10 mouse cellular contexts compared by ENCODE assay signal in genomic region chr2:156005393-156005792, GRCm38 (mm10). TPM values are rescaled to one million over a fixed set of nuclear protein-coding genes. Genes with fewer than 3 reads are reported as not detected.
A peak's percentile ranks its signal among the peaks of the same experiment; 100 is the strongest.
DNase-seq lines count a peak whose midpoint lies in the region; ATAC-seq and TF ChIP-seq lines count a peak whose summit lies in the region.
"Had no signal": no experiment of that assay in that cellular context is flagged by ENCODE, and none has a peak within 500 bp of the region (broad histone marks: within the 10 kb centered on the region; RNA-seq: fewer than 3 reads in every experiment).

No protein-coding gene starts in this region.

- H3K9me3 ChIP-seq in hindbrain, embryonic 11.5 days (ENCODE audit: control insufficient read depth, low read length): no peaks in the 10 kb centered on the region
- no peaks in the 10 kb centered on the region for H3K9me3 ChIP-seq in hindbrain, embryonic 13.5 days
- no peaks in the 10 kb centered on the region for H3K9me3 ChIP-seq in midbrain, postnatal 0 days (ENCODE audit: low read length)
- no peaks in the 10 kb centered on the region for H3K9me3 ChIP-seq in midbrain, embryonic 14.5 days (ENCODE audit: control insufficient read depth, low read length)
- H3K9me3 ChIP-seq: hindbrain, embryonic 12.5 days had no signal

- peaks cover under 1% of the 10 kb centered on the region; the same call in 1 of the 2 replicates for H3K36me3 ChIP-seq in hindbrain, embryonic 11.5 days (ENCODE audit: control insufficient read depth, insufficient read depth, low read length)
- peaks cover 18% of the 10 kb centered on the region for H3K36me3 ChIP-seq in hindbrain, embryonic 13.5 days
- H3K36me3 ChIP-seq in midbrain, postnatal 0 days (ENCODE audit: insufficient read depth, low read length): peaks cover 10% of the 10 kb centered on the region; the same call in 1 of the 2 replicates
- H3K36me3 ChIP-seq in midbrain, embryonic 14.5 days (ENCODE audit: control insufficient read depth, insufficient read depth, low read length): peaks cover 9% of the 10 kb centered on the region
- H3K36me3 ChIP-seq in splenic B cell, adult 2 months (ENCODE audit: control insufficient read depth, insufficient read depth, low read length, poor library complexity, severe bottlenecking): no peaks in the 10 kb centered on the region

- H3K27me3 ChIP-seq in hindbrain, embryonic 11.5 days (ENCODE audit: control insufficient read depth, insufficient read depth, low read length): no peaks in the 10 kb centered on the region
- H3K27me3 ChIP-seq in hindbrain, embryonic 13.5 days: no peaks in the 10 kb centered on the region
- H3K27me3 ChIP-seq in midbrain, postnatal 0 days (ENCODE audit: insufficient read depth, low read length): no peaks in the 10 kb centered on the region
- no peaks in the 10 kb centered on the region for H3K27me3 ChIP-seq in midbrain, embryonic 14.5 days (ENCODE audit: control insufficient read depth, insufficient read depth, low read length)
- H3K27me3 ChIP-seq in splenic B cell, adult 2 months (ENCODE audit: control insufficient read depth, insufficient read depth, low read length, poor library complexity, severe bottlenecking): no peaks in the 10 kb centered on the region
- H3K27me3 ChIP-seq: hindbrain, embryonic 12.5 days; megakaryocyte, embryonic 14.5 days had no signal

- no peak overlapping the region for H3K27ac ChIP-seq in hindbrain, embryonic 11.5 days (ENCODE audit: low read depth, low read length)
- no peak overlapping the region for H3K27ac ChIP-seq in hindbrain, embryonic 13.5 days
- no peak overlapping the region for H3K27ac ChIP-seq in midbrain, postnatal 0 days (ENCODE audit: low read depth, low read length)
- no peak overlapping the region for H3K27ac ChIP-seq in midbrain, embryonic 14.5 days (replicated peaks; ENCODE audit: low read depth, low read length)
- H3K27ac ChIP-seq: forebrain, embryonic 10.5 days; hindbrain, embryonic 12.5 days had no signal

- WGBS in hindbrain, embryonic 11.5 days: 90% methylated on average over 4 of the region's 4 CpGs
- 90% methylated on average over 4 of the region's 4 CpGs for WGBS in hindbrain, embryonic 13.5 days
- WGBS in midbrain, postnatal 0 days: 92% methylated on average over 4 of the region's 4 CpGs
- 89% methylated on average over 4 of the region's 4 CpGs for WGBS in midbrain, embryonic 14.5 days

- H3K4me2 ChIP-seq in hindbrain, embryonic 11.5 days (replicated peaks; ENCODE audit: low read depth, low read length): no peak overlapping the region
- H3K4me2 ChIP-seq in hindbrain, embryonic 13.5 days: no peak overlapping the region
- no peak overlapping the region for H3K4me2 ChIP-seq in midbrain, postnatal 0 days (ENCODE audit: low read depth, low read length, poor library complexity, severe bottlenecking)
- no peak overlapping the region for H3K4me2 ChIP-seq in midbrain, embryonic 14.5 days (ENCODE audit: low read length)
- H3K4me2 ChIP-seq: hindbrain, embryonic 12.5 days had no signal

- no peaks in the 10 kb centered on the region; the same call in 1 of the 2 replicates for H3K4me1 ChIP-seq in hindbrain, embryonic 11.5 days (replicated peaks; ENCODE audit: control insufficient read depth, insufficient read depth, low read length)
- H3K4me1 ChIP-seq in hindbrain, embryonic 13.5 days (replicated peaks): peaks cover 16% of the 10 kb centered on the region
- no peaks in the 10 kb centered on the region; the same call in 1 of the 2 replicates for H3K4me1 ChIP-seq in midbrain, postnatal 0 days (ENCODE audit: insufficient read depth, low read length)
- H3K4me1 ChIP-seq in midbrain, embryonic 14.5 days (ENCODE audit: control insufficient read depth, insufficient read depth, low read length): peaks cover 6% of the 10 kb centered on the region

- no peak overlapping the region for H3K4me3 ChIP-seq in hindbrain, embryonic 11.5 days (ENCODE audit: low read depth, low read length)
- H3K4me3 ChIP-seq in hindbrain, embryonic 13.5 days: no peak overlapping the region
- no peak overlapping the region for H3K4me3 ChIP-seq in midbrain, postnatal 0 days (ENCODE audit: low read depth, low read length)
- no peak overlapping the region for H3K4me3 ChIP-seq in midbrain, embryonic 14.5 days (replicated peaks; ENCODE audit: low read depth, low read length)
- H3K4me3 ChIP-seq: forebrain, embryonic 10.5 days; hindbrain, embryonic 12.5 days; megakaryocyte, embryonic 14.5 days had no signal

- peak; percentile 52 for TF ChIP-seq CTCF in midbrain, postnatal 0 days (IDR thresholded peaks at IDR 0.05)

- H3K9ac ChIP-seq in hindbrain, embryonic 11.5 days (ENCODE audit: low read depth, low read length): no peak overlapping the region
- H3K9ac ChIP-seq in hindbrain, embryonic 13.5 days: no peak overlapping the region
- H3K9ac ChIP-seq in midbrain, postnatal 0 days (replicated peaks; ENCODE audit: low read length, poor library complexity, severe bottlenecking): no peak overlapping the region
- no peak overlapping the region for H3K9ac ChIP-seq in midbrain, embryonic 14.5 days (replicated peaks; ENCODE audit: low read length)
- H3K9ac ChIP-seq: hindbrain, embryonic 12.5 days had no signal

- DNase-seq in hindbrain, embryonic 11.5 days (ENCODE audit: low spot score): peak; percentile 27
- no peak for DNase-seq in midbrain, postnatal 0 days (ENCODE audit: low spot score)
- no peak for DNase-seq in midbrain, embryonic 14.5 days
- DNase-seq in NIH3T3 (ENCODE audit: low read depth): peak; percentile 39
- DNase-seq in splenic B cell, adult 2 months (ENCODE audit: low read depth, low spot score): peak; percentile 45
- DNase-seq in frontal cortex, postnatal 25 days (ENCODE audit: low spot score in 2 of 2): no peak

- ATAC-seq in hindbrain, embryonic 11.5 days (ENCODE audit: low FRiP score): no peak
- no peak for ATAC-seq in hindbrain, embryonic 13.5 days (ENCODE audit: low FRiP score)
- no peak for ATAC-seq in midbrain, postnatal 0 days (ENCODE audit: low FRiP score)
- ATAC-seq in midbrain, embryonic 14.5 days (ENCODE audit: low FRiP score, low TSS enrichment): no peak

RNA-seq across cellular contexts. Expression of gene 6430550D23Rik, which starts 2.4 kb away (rescaled TPM):
- polyA plus RNA-seq in hindbrain, embryonic 11.5 days (2014; fragmentation: Nextera tagmentation; extraction: Ambion mirVana): 1.4 and 2.5 TPM in 2 replicates
- polyA plus RNA-seq in hindbrain, embryonic 13.5 days (2015; fragmentation: Nextera tagmentation; extraction: Ambion mirVana): 1.8 and 2.4 TPM in 2 replicates
- 0.44 and 1.0 TPM in 2 replicates for total RNA-seq in midbrain, postnatal 0 days (2014; rRNA removed)
- polyA plus RNA-seq in midbrain, postnatal 0 days (2015; fragmentation: Nextera tagmentation; extraction: Ambion mirVana): 0.27 and 0.75 TPM in 2 replicates
- polyA plus RNA-seq in midbrain, embryonic 14.5 days (2014; fragmentation: Nextera tagmentation; extraction: Ambion mirVana): 1.5 and 1.7 TPM in 2 replicates

RNA-seq across cellular contexts. Expression of gene Ergic3, which starts 2.5 kb away (rescaled TPM):
- 238 and 243 TPM in 2 replicates for polyA plus RNA-seq in hindbrain, embryonic 11.5 days (2014; fragmentation: Nextera tagmentation; extraction: Ambion mirVana)
- 371 and 377 TPM in 2 replicates for polyA plus RNA-seq in hindbrain, embryonic 13.5 days (2015; fragmentation: Nextera tagmentation; extraction: Ambion mirVana)
- total RNA-seq in midbrain, postnatal 0 days (2014; rRNA removed): 280 and 284 TPM in 2 replicates
- polyA plus RNA-seq in midbrain, postnatal 0 days (2015; fragmentation: Nextera tagmentation; extraction: Ambion mirVana): 467 and 547 TPM in 2 replicates
- 379 and 435 TPM in 2 replicates for polyA plus RNA-seq in midbrain, embryonic 14.5 days (2014; fragmentation: Nextera tagmentation; extraction: Ambion mirVana)

RNA-seq across cellular contexts. Expression of gene Fer1l4, which starts 47.4 kb away (rescaled TPM):
- not detected in 2 replicates for polyA plus RNA-seq in hindbrain, embryonic 11.5 days (2014; fragmentation: Nextera tagmentation; extraction: Ambion mirVana)
- polyA plus RNA-seq in hindbrain, embryonic 13.5 days (2015; fragmentation: Nextera tagmentation; extraction: Ambion mirVana): not detected in 2 replicates
- total RNA-seq in midbrain, postnatal 0 days (2014; rRNA removed): 0.19 TPM in 1 of 2 replicates, not detected in the other
- not detected in 2 replicates for polyA plus RNA-seq in midbrain, postnatal 0 days (2015; fragmentation: Nextera tagmentation; extraction: Ambion mirVana)
- polyA plus RNA-seq in midbrain, embryonic 14.5 days (2014; fragmentation: Nextera tagmentation; extraction: Ambion mirVana): 0.09 TPM in 1 of 2 replicates, not detected in the other
- polyA plus RNA-seq: forebrain, embryonic 10.5 days had no signal

RNA-seq across cellular contexts. Expression of gene Cep250, which starts 49.1 kb away (rescaled TPM):
- polyA plus RNA-seq in hindbrain, embryonic 11.5 days (2014; fragmentation: Nextera tagmentation; extraction: Ambion mirVana): 14.9 and 23.3 TPM in 2 replicates
- 18.1 and 18.7 TPM in 2 replicates for polyA plus RNA-seq in hindbrain, embryonic 13.5 days (2015; fragmentation: Nextera tagmentation; extraction: Ambion mirVana)
- 14.1 and 19.2 TPM in 2 replicates for total RNA-seq in midbrain, postnatal 0 days (2014; rRNA removed)
- polyA plus RNA-seq in midbrain, postnatal 0 days (2015; fragmentation: Nextera tagmentation; extraction: Ambion mirVana): 8.7 and 10.1 TPM in 2 replicates
- polyA plus RNA-seq in midbrain, embryonic 14.5 days (2014; fragmentation: Nextera tagmentation; extraction: Ambion mirVana): 10.6 and 12.8 TPM in 2 replicates

RNA-seq across cellular contexts. Expression of gene Spag4, which starts 59.6 kb away (rescaled TPM):
- polyA plus RNA-seq in hindbrain, embryonic 11.5 days (2014; fragmentation: Nextera tagmentation; extraction: Ambion mirVana): 3.9 and 4.8 TPM in 2 replicates
- polyA plus RNA-seq in hindbrain, embryonic 13.5 days (2015; fragmentation: Nextera tagmentation; extraction: Ambion mirVana): 5.1 and 5.8 TPM in 2 replicates
- 8.1 and 15.2 TPM in 2 replicates for total RNA-seq in midbrain, postnatal 0 days (2014; rRNA removed)
- 8.1 and 8.4 TPM in 2 replicates for polyA plus RNA-seq in midbrain, postnatal 0 days (2015; fragmentation: Nextera tagmentation; extraction: Ambion mirVana)
- 4.7 and 6.0 TPM in 2 replicates for polyA plus RNA-seq in midbrain, embryonic 14.5 days (2014; fragmentation: Nextera tagmentation; extraction: Ambion mirVana)

Comparison
In these comparisons a context has a peak if more than half of its experiments do, and no peak if none do; other contexts are left out.
1. DNase-seq: peak in hindbrain, embryonic 11.5 days (single experiment), NIH3T3 (single experiment) and splenic B cell, adult 2 months (single experiment); none in midbrain, postnatal 0 days (single experiment), midbrain, embryonic 14.5 days (single experiment) and frontal cortex, postnatal 25 days (0 of 2).